ENCODE assay signal across 24 mouse cellular contexts in genomic region chr4:117429604-117430003, GRCm38 (mm10).
DNase-seq lines count a peak whose midpoint lies in the region; ATAC-seq and TF ChIP-seq lines count a peak whose summit lies in the region.
"Had no signal": no experiment of that assay in that cellular context is flagged by ENCODE, and none has a peak within 500 bp of the region (broad histone marks: within the 10 kb centered on the region; RNA-seq: fewer than 3 reads in every experiment).

No protein-coding gene starts in this region.

- no peak overlapping the region for H3K27ac ChIP-seq in heart, embryonic 12.5 days (ENCODE audit: poor library complexity, severe bottlenecking)
- H3K27ac ChIP-seq in ES-Bruce4 (ENCODE audit: insufficient read depth, low read length) = no peak overlapping the region
- H3K27ac ChIP-seq: embryonic facial prominence, embryonic 10.5 days; embryonic facial prominence, embryonic 13.5 days; forebrain, embryonic 13.5 days; hindbrain, embryonic 12.5 days; hindbrain, embryonic 15.5 days had no signal

- 0 out of 2 replicates have a peak overlapping the region, but pooled peaks have one; percentile 8 for H3K9ac ChIP-seq in heart, embryonic 12.5 days
- H3K9ac ChIP-seq in ES-Bruce4 (ENCODE audit: low read depth, poor library complexity, severe bottlenecking) = no peak overlapping the region
- H3K9ac ChIP-seq: embryonic facial prominence, embryonic 13.5 days; forebrain, embryonic 13.5 days; hindbrain, embryonic 12.5 days; hindbrain, embryonic 15.5 days had no signal

- peak; percentile 36; the same call in 1 of the 2 replicates for TF ChIP-seq EP300 in ES-Bruce4 (IDR thresholded peaks at IDR 0.05; ENCODE audit: insufficient read depth, low read depth, low read length)

- TF ChIP-seq CTCF in ES-Bruce4 (IDR thresholded peaks at IDR 0.05; ENCODE audit: low read depth, low read length) = no peak

- WGBS in heart, embryonic 12.5 days = 54% methylated on average over 9 of the region's 9 CpGs

- no peaks in the 10 kb centered on the region for H3K9me3 ChIP-seq in heart, embryonic 12.5 days (replicated peaks)
- H3K9me3 ChIP-seq in ES-Bruce4 (replicated peaks; ENCODE audit: control insufficient read depth, insufficient read depth, low read length, poor library complexity, severe bottlenecking) = no peaks in the 10 kb centered on the region
- H3K9me3 ChIP-seq: embryonic facial prominence, embryonic 10.5 days; embryonic facial prominence, embryonic 13.5 days; forebrain, embryonic 13.5 days; hindbrain, embryonic 12.5 days; hindbrain, embryonic 15.5 days had no signal

- no peak for ATAC-seq in heart, embryonic 12.5 days (ENCODE audit: insufficient number of reproducible peaks, low FRiP score)
- ATAC-seq: forebrain, embryonic 13.5 days; forebrain, embryonic 16.5 days; intestine, postnatal 0 days had no signal

- no peaks in the 10 kb centered on the region for H3K36me3 ChIP-seq in heart, embryonic 12.5 days
- H3K36me3 ChIP-seq in ES-Bruce4 (ENCODE audit: control insufficient read depth, insufficient read depth, low read length, poor library complexity, severe bottlenecking) = no peaks in the 10 kb centered on the region
- H3K36me3 ChIP-seq: embryonic facial prominence, embryonic 10.5 days; embryonic facial prominence, embryonic 13.5 days; hindbrain, embryonic 12.5 days; hindbrain, embryonic 15.5 days had no signal

- H3K4me3 ChIP-seq in heart, embryonic 12.5 days = no peak overlapping the region
- no peak overlapping the region for H3K4me3 ChIP-seq in ES-Bruce4 (ENCODE audit: low read depth, low read length)
- H3K4me3 ChIP-seq: embryonic facial prominence, embryonic 10.5 days; embryonic facial prominence, embryonic 13.5 days; erythroblast, embryonic 14.5 days; forebrain, embryonic 13.5 days; hindbrain, embryonic 12.5 days; hindbrain, embryonic 15.5 days had no signal

- no peak for TF ChIP-seq POLR2A in ES-Bruce4 (IDR thresholded peaks at IDR 0.05; ENCODE audit: insufficient read depth, low read length)

- H3K4me2 ChIP-seq in heart, embryonic 12.5 days = 0 out of 2 replicates have a peak overlapping the region, but pooled peaks have one; percentile 5
- H3K4me2 ChIP-seq: embryonic facial prominence, embryonic 13.5 days; forebrain, embryonic 13.5 days; hindbrain, embryonic 12.5 days; hindbrain, embryonic 15.5 days had no signal

- peaks cover 5% of the 10 kb centered on the region; the same call in 1 of the 2 replicates for H3K27me3 ChIP-seq in heart, embryonic 12.5 days (replicated peaks)
- no peaks in the 10 kb centered on the region for H3K27me3 ChIP-seq in ES-Bruce4 (ENCODE audit: control insufficient read depth, insufficient read depth, low read length, poor library complexity, severe bottlenecking)

- peaks cover 25% of the 10 kb centered on the region for H3K4me1 ChIP-seq in heart, embryonic 12.5 days (replicated peaks)
- peaks cover 4% of the 10 kb centered on the region for H3K4me1 ChIP-seq in ES-Bruce4 (ENCODE audit: control insufficient read depth, insufficient read depth, low read length)

- no peak for DNase-seq in heart, adult 11 months
- peak; percentile 48 for DNase-seq in R1 (ENCODE audit: low read depth, low spot score)
- DNase-seq in adrenal gland, postnatal 10 days = no peak
- DNase-seq in spleen, postnatal 10 days (ENCODE audit: low spot score in 2 of 2) = no peak
- DNase-seq: adrenal gland, postnatal 14 days; B cell, adult 2 months; cerebellum, adult 11 months; cerebellum, adult 8-10 months; cerebellum, postnatal 10 days; cerebellum, postnatal 36 days; embryo, embryonic 11 days; gastrocnemius, postnatal 10 days; gastrocnemius, postnatal 36 days; kidney, adult 2 months had no signal
